In genomic region chr2:52248316-52248826, GRCm38 (mm10) we compare ENCODE assay signal across 14 mouse cellular contexts.
A peak's percentile ranks its signal among the peaks of the same experiment; 100 is the strongest.
DNase-seq lines count a peak whose midpoint lies in the region; ATAC-seq lines count a peak whose summit lies in the region.
"Had no signal": no experiment of that assay in that cellular context is flagged by ENCODE, and none has a peak within 500 bp of the region (broad histone marks: within the 10 kb centered on the region; RNA-seq: fewer than 3 reads in every experiment).

No protein-coding gene starts in this region.

- H3K27me3 ChIP-seq in forebrain, embryonic 12.5 days, result no peaks in the 10 kb centered on the region
- H3K27me3 ChIP-seq: kidney, embryonic 15.5 days; liver, embryonic 15.5 days had no signal

- ATAC-seq in forebrain, embryonic 12.5 days (ENCODE audit: low FRiP score), result peak; percentile 79

- no peak overlapping the region for H3K9ac ChIP-seq in forebrain, embryonic 12.5 days
- H3K9ac ChIP-seq: kidney, embryonic 15.5 days; liver, embryonic 15.5 days had no signal

- peak; percentile 43 for DNase-seq in heart, adult 11 months
- no peak for DNase-seq in heart, postnatal 14 days
- DNase-seq in Muller cell, postnatal 12 days (ENCODE audit: inconsistent ontology term), result peak; percentile 35
- peak; percentile 34 for DNase-seq in layer of hippocampus, adult 9-11 months
- DNase-seq in B cell, adult 2 months, result no peak
- no peak for DNase-seq in testis, postnatal 10 days (ENCODE audit: low spot score)
- no peak for DNase-seq in adrenal gland, postnatal 14 days
- DNase-seq: heart, adult 18-20 months; heart, postnatal 36 days; lung, postnatal 4 days; thymus, postnatal 36 days had no signal

- H3K27ac ChIP-seq in forebrain, embryonic 12.5 days, result peak overlapping the region; percentile 71
- H3K27ac ChIP-seq: kidney, embryonic 15.5 days; liver, embryonic 15.5 days had no signal

- H3K4me3 ChIP-seq in forebrain, embryonic 12.5 days (replicated peaks), result no peak overlapping the region
- H3K4me3 ChIP-seq: kidney, embryonic 15.5 days; liver, embryonic 15.5 days had no signal

- H3K9me3 ChIP-seq in forebrain, embryonic 12.5 days, result no peaks in the 10 kb centered on the region
- H3K9me3 ChIP-seq: kidney, embryonic 15.5 days; liver, embryonic 15.5 days had no signal

- intact Hi-C loops in heart, postnatal 14 days (cut with DNase I), result no loop called here

- H3K36me3 ChIP-seq in forebrain, embryonic 12.5 days (replicated peaks), result no peaks in the 10 kb centered on the region
- H3K36me3 ChIP-seq: kidney, embryonic 15.5 days; liver, embryonic 15.5 days had no signal

- peaks cover 6% of the 10 kb centered on the region; the same call in 1 of the 2 replicates for H3K4me1 ChIP-seq in forebrain, embryonic 12.5 days
- H3K4me1 ChIP-seq: kidney, embryonic 15.5 days; liver, embryonic 15.5 days had no signal

- H3K4me2 ChIP-seq in forebrain, embryonic 12.5 days, result no peak overlapping the region
- H3K4me2 ChIP-seq: kidney, embryonic 15.5 days; liver, embryonic 15.5 days had no signal

- 52% methylated on average over 9 of the region's 9 CpGs for WGBS in forebrain, embryonic 12.5 days

Comparison
In these comparisons a context has a peak if more than half of its experiments do, and no peak if none do; other contexts are left out.
1. DNase-seq: peak in heart, adult 11 months (single experiment), Muller cell, postnatal 12 days (single experiment) and layer of hippocampus, adult 9-11 months (single experiment); none in heart, postnatal 14 days (0 of 2), B cell, adult 2 months (0 of 2), testis, postnatal 10 days (single experiment) and adrenal gland, postnatal 14 days (single experiment).